Mouse (Mus musculus): Measurements from ENCODE around the gene Sorl1. TPM values are rescaled to one million over a fixed set of nuclear protein-coding genes. Genes with fewer than 3 reads are reported as not detected.

The Sorl1 gene
- polyA plus RNA-seq, 2 experiments = 7.9 to 8.2 TPM

DNA sequence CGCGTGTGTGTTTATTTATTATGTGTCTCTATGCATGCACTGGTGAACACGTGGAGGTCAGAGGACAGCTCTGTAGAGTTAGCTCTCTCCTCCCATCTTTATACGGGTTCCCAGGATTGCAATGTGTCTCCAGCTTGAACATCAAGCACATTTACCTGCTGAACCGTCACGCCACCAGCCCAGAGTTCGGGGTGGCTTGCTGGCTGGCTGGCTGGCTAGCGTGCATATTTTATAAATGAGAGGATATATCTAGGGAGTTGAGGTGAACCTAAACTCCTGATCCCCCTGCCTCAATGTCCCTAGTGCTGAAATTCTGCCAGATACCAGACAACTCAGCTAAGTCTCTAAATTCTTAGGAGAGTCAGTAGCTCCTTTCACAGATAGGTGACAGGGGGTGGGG is 79.4 kb downstream of the Sorl1 start:
- Histone ChIP-seq H3K9ac (ENCODE audit: low read depth, low read length, severe bottlenecking) (no peak overlapping the region), H3K9me3 (ENCODE audit: control insufficient read depth, low read length) (no peaks in the 10 kb centered on the region), H3K27me3 (ENCODE audit: control insufficient read depth, insufficient read depth, low read length) (no peaks in the 10 kb centered on the region), H3K4me2 (replicated peaks; ENCODE audit: low read depth, low read length, severe bottlenecking) (no peak overlapping the region), H3K27ac (replicated peaks; ENCODE audit: low read depth, low read length) (no peak overlapping the region), H3K36me3 (ENCODE audit: control insufficient read depth, insufficient read depth, low read length) (no peaks in the 10 kb centered on the region), H3K4me3 (replicated peaks; ENCODE audit: low read length) (no peak overlapping the region), H3K4me1 (ENCODE audit: control insufficient read depth, insufficient read depth, low read length) (no peaks in the 10 kb centered on the region)
- ATAC-seq (ENCODE audit: low FRiP score, low read depth) (no peak), DNase-seq (ENCODE audit: low spot score) (no peak)
- WGBS = 87% methylated on average over 8 of the region's 8 CpGs
- TF ChIP-seq POLR2A (IDR thresholded peaks at IDR 0.05; ENCODE audit: borderline replicate concordance, extremely low read depth, insufficient read depth, insufficient read length) = no peak

DNA sequence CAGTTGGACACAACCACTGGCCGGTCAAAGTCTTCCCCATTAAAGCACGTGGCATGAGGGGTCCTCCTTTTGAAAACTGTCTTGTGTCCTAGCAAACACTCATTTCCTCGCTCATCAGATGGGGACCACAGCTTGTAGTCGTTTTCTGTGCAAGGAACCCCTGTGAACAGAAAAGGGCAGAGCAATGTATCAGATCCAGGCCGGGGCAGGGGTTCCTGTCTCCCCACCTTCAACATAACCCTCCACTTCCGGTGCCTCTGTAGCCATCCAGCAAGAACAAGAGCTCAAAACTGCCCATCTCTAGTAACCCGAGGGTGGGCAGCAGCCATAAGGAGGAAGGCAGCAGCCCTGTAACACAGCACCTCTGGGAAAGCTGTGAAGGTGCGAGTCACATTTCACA is 80.2 kb downstream of the Sorl1 start:
- peaks cover 4% of the 10 kb centered on the region for H3K4me1 ChIP-seq (ENCODE audit: control insufficient read depth, insufficient read depth, low read length)
- DNase-seq (ENCODE audit: low spot score) (no peak), ATAC-seq (ENCODE audit: low FRiP score, low read depth) (no peak)
- H3K4me3 ChIP-seq (replicated peaks; ENCODE audit: low read length) = no peak overlapping the region
- H3K27me3 ChIP-seq (ENCODE audit: control insufficient read depth, insufficient read depth, low read length) = no peaks in the 10 kb centered on the region
- H3K4me2 ChIP-seq (replicated peaks; ENCODE audit: low read depth, low read length, severe bottlenecking) = no peak overlapping the region
- H3K9me3 ChIP-seq (ENCODE audit: control insufficient read depth, low read length) = no peaks in the 10 kb centered on the region
- WGBS = 65% methylated on average over 8 of the region's 8 CpGs
- no peak overlapping the region for H3K9ac ChIP-seq (ENCODE audit: low read depth, low read length, severe bottlenecking)
- no peak for TF ChIP-seq POLR2A (IDR thresholded peaks at IDR 0.05; ENCODE audit: borderline replicate concordance, extremely low read depth, insufficient read depth, insufficient read length)
- H3K36me3 ChIP-seq (ENCODE audit: control insufficient read depth, insufficient read depth, low read length) = no peaks in the 10 kb centered on the region
- H3K27ac ChIP-seq (replicated peaks; ENCODE audit: low read depth, low read length) = no peak overlapping the region

DNA sequence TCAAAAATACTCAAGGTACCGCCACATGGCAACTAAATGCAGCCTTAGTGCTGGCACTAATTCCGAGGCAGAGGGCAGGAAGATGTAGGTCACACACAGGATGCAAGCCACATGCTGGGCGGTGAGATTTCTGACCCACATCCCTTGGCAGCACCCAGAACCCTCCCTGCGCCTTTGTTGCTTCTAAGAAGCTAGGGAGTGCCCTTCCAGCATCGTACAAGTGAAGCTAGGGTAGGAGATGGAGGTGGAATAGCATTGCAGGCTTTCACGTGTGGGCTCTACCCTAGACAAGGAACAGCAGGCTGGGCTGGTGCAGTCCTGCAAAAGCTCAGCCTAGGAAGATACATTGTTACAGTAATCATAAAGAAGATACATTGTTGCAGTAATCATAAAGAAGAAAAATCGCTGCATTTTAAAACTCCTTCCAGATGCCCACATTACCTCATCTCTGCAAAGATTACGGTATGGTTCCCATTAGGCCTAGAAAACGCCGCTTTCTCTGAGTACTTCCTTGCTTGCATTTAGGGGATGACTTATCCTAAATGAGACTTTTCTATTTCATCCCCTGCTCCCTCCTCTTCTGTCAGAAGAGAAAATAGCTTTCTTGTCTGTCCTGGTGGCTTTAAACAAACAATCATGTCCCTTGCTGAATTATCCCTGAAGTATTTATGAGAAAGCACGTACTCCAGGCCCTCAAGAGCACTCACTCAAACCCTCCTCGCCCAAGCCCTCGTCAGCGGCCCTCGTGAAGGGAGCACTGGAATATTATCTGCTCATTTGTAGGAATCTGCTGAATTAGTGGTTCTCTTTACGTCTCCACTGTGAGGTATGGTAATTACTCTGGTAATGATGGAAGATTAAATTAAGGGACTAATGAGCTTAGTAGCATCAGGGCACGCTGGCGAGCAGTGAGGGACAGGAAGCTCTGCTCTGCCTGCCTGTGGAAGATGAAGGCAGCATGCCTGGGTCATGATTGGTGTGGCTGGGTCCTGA is 84.8 kb downstream of the Sorl1 start:
- 0 out of 2 replicates have a peak overlapping the region, but pooled peaks have one; percentile 38 for H3K27ac ChIP-seq (replicated peaks; ENCODE audit: low read depth, low read length)
- H3K4me1 ChIP-seq (ENCODE audit: control insufficient read depth, insufficient read depth, low read length) = peaks cover 8% of the 10 kb centered on the region
- no peak for TF ChIP-seq POLR2A (IDR thresholded peaks at IDR 0.05; ENCODE audit: borderline replicate concordance, extremely low read depth, insufficient read depth, insufficient read length)
- no peak overlapping the region for H3K4me2 ChIP-seq (replicated peaks; ENCODE audit: low read depth, low read length, severe bottlenecking)
- DNase-seq (ENCODE audit: low spot score) = peak; percentile 55
- no peaks in the 10 kb centered on the region for H3K9me3 ChIP-seq (ENCODE audit: control insufficient read depth, low read length)
- no peak for ATAC-seq (ENCODE audit: low FRiP score, low read depth)
- no peak overlapping the region for H3K4me3 ChIP-seq (replicated peaks; ENCODE audit: low read length)
- H3K27me3 ChIP-seq (ENCODE audit: control insufficient read depth, insufficient read depth, low read length) = no peaks in the 10 kb centered on the region
- H3K36me3 ChIP-seq (ENCODE audit: control insufficient read depth, insufficient read depth, low read length) = no peaks in the 10 kb centered on the region
- WGBS = 45% methylated on average over 18 of the region's 18 CpGs
- no peak overlapping the region for H3K9ac ChIP-seq (ENCODE audit: low read depth, low read length, severe bottlenecking)

DNA sequence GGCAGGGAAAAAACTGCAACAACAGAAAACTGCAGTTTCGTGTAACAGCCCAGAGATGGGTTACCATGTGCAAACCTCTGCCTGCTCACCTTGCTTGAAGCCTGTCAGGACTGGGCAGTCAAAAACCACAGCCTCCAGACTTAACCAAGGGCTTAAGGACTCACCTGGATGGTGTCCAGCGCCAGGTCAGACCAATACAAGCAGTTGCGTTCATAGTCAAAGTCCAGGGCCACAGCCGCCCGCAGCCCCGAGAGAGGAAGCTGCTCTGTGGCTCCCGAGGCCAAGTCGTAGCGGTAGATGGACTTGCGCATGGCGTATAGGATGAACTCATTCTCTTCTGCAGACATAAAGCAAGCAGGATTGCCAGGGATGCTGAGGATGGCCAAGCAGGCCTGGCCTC is 87.2 kb downstream of the Sorl1 start:
- 92% methylated on average over 11 of the region's 11 CpGs for WGBS

GRCm38 (mm10) chr9:42035995-42036394 is 88.1 kb downstream of the Sorl1 start:
- ATAC-seq (ENCODE audit: low FRiP score, low read depth) = no peak
- 64% methylated on average over 5 of the region's 5 CpGs for WGBS

More for the DNA sequence above, 87.2 kb downstream of the Sorl1 start:
- no peak for TF ChIP-seq POLR2A (IDR thresholded peaks at IDR 0.05; ENCODE audit: borderline replicate concordance, extremely low read depth, insufficient read depth, insufficient read length)
- DNase-seq (ENCODE audit: low spot score) = no peak
- Histone ChIP-seq H3K27me3 (ENCODE audit: control insufficient read depth, insufficient read depth, low read length) (no peaks in the 10 kb centered on the region), H3K9me3 (ENCODE audit: control insufficient read depth, low read length) (no peaks in the 10 kb centered on the region), H3K27ac (replicated peaks; ENCODE audit: low read depth, low read length) (no peak overlapping the region), H3K36me3 (ENCODE audit: control insufficient read depth, insufficient read depth, low read length) (no peaks in the 10 kb centered on the region), H3K4me2 (replicated peaks; ENCODE audit: low read depth, low read length, severe bottlenecking) (no peak overlapping the region), H3K4me3 (replicated peaks; ENCODE audit: low read length) (no peak overlapping the region), H3K4me1 (ENCODE audit: control insufficient read depth, insufficient read depth, low read length) (peaks cover 8% of the 10 kb centered on the region), H3K9ac (ENCODE audit: low read depth, low read length, severe bottlenecking) (no peak overlapping the region)
- no peak for ATAC-seq (ENCODE audit: low FRiP score, low read depth)

More at GRCm38 (mm10) chr9:42035995-42036394, 88.1 kb downstream of the Sorl1 start:
- Histone ChIP-seq H3K27me3 (ENCODE audit: control insufficient read depth, insufficient read depth, low read length) (no peaks in the 10 kb centered on the region), H3K4me1 (ENCODE audit: control insufficient read depth, insufficient read depth, low read length) (peaks cover 8% of the 10 kb centered on the region), H3K27ac (replicated peaks; ENCODE audit: low read depth, low read length) (no peak overlapping the region), H3K9me3 (ENCODE audit: control insufficient read depth, low read length) (no peaks in the 10 kb centered on the region), H3K9ac (ENCODE audit: low read depth, low read length, severe bottlenecking) (no peak overlapping the region), H3K4me2 (replicated peaks; ENCODE audit: low read depth, low read length, severe bottlenecking) (no peak overlapping the region), H3K4me3 (replicated peaks; ENCODE audit: low read length) (no peak overlapping the region), H3K36me3 (ENCODE audit: control insufficient read depth, insufficient read depth, low read length) (no peaks in the 10 kb centered on the region)
- TF ChIP-seq POLR2A (IDR thresholded peaks at IDR 0.05; ENCODE audit: borderline replicate concordance, extremely low read depth, insufficient read depth, insufficient read length) = no peak
- no peak for DNase-seq (ENCODE audit: low spot score)
